Mouse (Mus musculus) inflammation-experienced regulatory T-cells (primary cell): Measurements from ENCODE around the gene Trim75. TPM values are rescaled to one million over a fixed set of nuclear protein-coding genes. Genes with fewer than 3 reads are reported as not detected.

Experiments
- polyA plus RNA-seq, 2 experiments: library from polyadenylated mRNA; unstranded; fragments of 100-300 nt; shearing (Covaris generic); gene quantifications; one replicate each; pipeline ENCODE4 v1.2.1; 2017

Trim75 gene
- 1 to 10 TPM in 1 of 2 experiments, under 1 TPM in 1; 0.24 to 1.2 TPM for polyA plus RNA-seq

GRCm38 (mm10) chr8:64987731-64988130, at the start of gene Trim75:
Trim75 (minus strand) TSS chr8:64987831.

DNA sequence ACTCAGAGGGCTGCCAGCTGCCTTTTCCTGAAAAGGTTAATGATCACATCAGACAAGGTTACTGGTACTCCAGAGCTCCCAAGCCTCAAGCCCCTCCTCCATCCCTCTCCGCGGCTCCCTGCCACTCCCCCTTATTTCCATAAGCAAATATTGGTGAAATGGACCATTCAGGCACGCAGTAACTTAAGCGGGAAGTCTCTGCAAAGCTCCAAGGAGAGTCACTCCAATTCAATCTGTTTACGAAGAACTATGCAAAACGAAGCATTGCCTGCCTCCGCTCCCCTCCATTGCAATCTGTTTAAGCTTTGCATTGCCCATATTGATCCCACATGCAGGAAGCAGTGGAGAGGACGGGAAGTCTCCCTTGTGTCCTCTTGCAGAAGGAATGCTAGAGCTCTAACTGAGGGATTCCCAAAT, 49.5 kb upstream of the Trim75 start, which contains the start of gene Apela:
Gene Apela (minus strand): TSS at position 220 of the 417 bp plus-strand sequence.

GRCm38 (mm10) chr8:65018423-65018822, 30.8 kb upstream of the Trim75 start, which contains the start of the genes Trim61 and Trim60:
Trim61 (minus strand) TSS chr8:65018523.
Trim60 (minus strand) TSS chr8:65018584.

GRCm38 (mm10) chr8:64946820-64947697, 40.6 kb downstream of the Trim75 start, which contains the start of gene Tmem192:
Tmem192 (plus strand) TSS chr8:64947185.

Other genes with a start within 250 kb of the Trim75 start
- gene Klhl2, start 137.8 kb downstream of the Trim75 start, polyA plus RNA-seq: 10 to 100 TPM; 16.4 to 21.2 TPM
- 10 to 100 TPM; 83.6 to 94.8 TPM for gene Tmem192, start 40.6 kb downstream of the Trim75 start, polyA plus RNA-seq
- gene Trim61, start 30.7 kb upstream of the Trim75 start, polyA plus RNA-seq: under 1 TPM in 1 of 2 experiments, not detected in 1; 0.11 TPM
- under 1 TPM; 0.10 to 0.59 TPM for gene Trim60, start 30.8 kb upstream of the Trim75 start, polyA plus RNA-seq
- not detected for gene Apela, start 49.5 kb upstream of the Trim75 start, polyA plus RNA-seq
- gene Gm10663, start 87.2 kb upstream of the Trim75 start, polyA plus RNA-seq: not detected
- 1 to 10 TPM in 1 of 2 experiments, under 1 TPM in 1; 0.24 to 1.1 TPM for gene BC030870, start 141.7 kb upstream of the Trim75 start, polyA plus RNA-seq